ENCODE assay signal across 9 mouse cellular contexts in the genomic region with DNA sequence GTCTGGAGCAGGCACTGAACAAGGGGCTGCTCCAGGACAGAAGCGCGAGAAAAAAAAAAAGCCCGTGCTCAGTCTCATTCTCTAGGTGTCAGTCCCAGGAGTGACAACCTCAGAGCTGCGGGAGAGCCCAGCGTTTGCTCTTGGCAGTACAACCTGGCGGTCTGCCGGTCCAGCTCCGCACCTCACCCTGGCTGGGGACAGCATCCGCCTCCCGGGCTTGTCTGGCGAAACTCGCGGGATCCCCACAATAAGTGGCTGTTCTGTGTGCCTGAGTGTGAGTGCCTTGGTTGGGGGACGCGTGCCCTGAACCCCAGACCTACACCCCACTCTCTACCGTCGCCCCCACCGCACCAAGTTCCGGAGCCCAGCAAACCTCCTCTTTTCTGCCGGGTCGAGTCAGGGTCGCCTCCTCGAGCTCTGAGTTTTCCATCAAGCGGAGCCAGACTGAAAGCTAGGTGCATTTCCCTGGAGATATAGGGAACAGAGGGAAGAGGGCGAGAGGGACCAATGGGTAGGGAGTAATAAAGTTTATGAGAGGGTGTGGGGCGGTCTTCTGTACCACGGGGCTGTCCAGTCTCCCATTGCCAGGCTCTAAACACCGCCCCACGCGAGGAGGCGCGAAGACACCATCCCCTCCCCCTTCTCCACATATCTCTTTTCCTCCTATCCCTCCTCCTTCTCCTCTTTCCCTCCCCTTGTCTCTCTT. TPM values are rescaled to one million over a fixed set of nuclear protein-coding genes. Genes with fewer than 3 reads are reported as not detected.
DNase-seq lines count a peak whose midpoint lies in the region; ATAC-seq and TF ChIP-seq lines count a peak whose summit lies in the region.
"Had no signal": no experiment of that assay in that cellular context is flagged by ENCODE, and none has a peak within 500 bp of the region (broad histone marks: within the 10 kb centered on the region; RNA-seq: fewer than 3 reads in every experiment).

No protein-coding gene starts in this region.

- no peak for TF ChIP-seq EP300 in MEL (IDR thresholded peaks at IDR 0.05; ENCODE audit: low read depth in 1 of 2, low read length in 2 of 2)

- H3K79me2 ChIP-seq in MEL (ENCODE audit: control insufficient read depth, insufficient read depth, low read length, poor library complexity): no peaks in the 10 kb centered on the region; the same call in 1 of the 2 replicates

- H3K36me3 ChIP-seq in kidney, adult 2 months (ENCODE audit: control insufficient read depth, insufficient read depth, low read length): no peaks in the 10 kb centered on the region
- no peaks in the 10 kb centered on the region for H3K36me3 ChIP-seq in MEL (ENCODE audit: control insufficient read depth in 1 of 2, insufficient read depth in 2 of 2, low read length in 2 of 2)
- H3K36me3 ChIP-seq in hindbrain, embryonic 13.5 days: no peaks in the 10 kb centered on the region
- H3K36me3 ChIP-seq in midbrain, embryonic 13.5 days: no peaks in the 10 kb centered on the region

- no peak for DNase-seq in kidney, adult 2 months
- no peak for DNase-seq in kidney, adult 8-10 months
- peak; percentile 43 for DNase-seq in MEL (ENCODE audit: low read depth, low spot score)
- DNase-seq in gastrocnemius, adult 18-20 months (ENCODE audit: low spot score): no peak
- DNase-seq in cerebellum, postnatal 10 days: no peak
- DNase-seq in thymus, postnatal 10 days (ENCODE audit: low spot score in 2 of 2): no peak

- no peak for TF ChIP-seq POLR2A in kidney, adult 2 months (IDR thresholded peaks at IDR 0.05; ENCODE audit: low read depth, low read length)
- no peak for TF ChIP-seq POLR2A in MEL (IDR thresholded peaks at IDR 0.05; ENCODE audit: control insufficient read depth in 1 of 2, insufficient read depth in 1 of 2, low read depth in 1 of 2, low read length in 2 of 2, poor library complexity in 1 of 2)

- H3K9me3 ChIP-seq in MEL (replicated peaks; ENCODE audit: insufficient read depth, low read length): no peaks in the 10 kb centered on the region
- H3K9me3 ChIP-seq in hindbrain, embryonic 13.5 days: no peaks in the 10 kb centered on the region
- H3K9me3 ChIP-seq in midbrain, embryonic 13.5 days: no peaks in the 10 kb centered on the region

- no peak overlapping the region for H3K27ac ChIP-seq in kidney, adult 2 months (ENCODE audit: insufficient read depth, low read depth, low read length)
- no peak overlapping the region for H3K27ac ChIP-seq in MEL (ENCODE audit: control insufficient read depth, low read depth, low read length)
- no peak overlapping the region for H3K27ac ChIP-seq in hindbrain, embryonic 13.5 days
- no peak overlapping the region for H3K27ac ChIP-seq in midbrain, embryonic 13.5 days

- 2% methylated on average over 32 of the region's 32 CpGs for WGBS in kidney, adult 2 months
- WGBS in hindbrain, embryonic 13.5 days: under 1% methylated on average over 29 of the region's 32 CpGs
- under 1% methylated on average over 32 of the region's 32 CpGs for WGBS in midbrain, embryonic 13.5 days

- H3K4me1 ChIP-seq in kidney, adult 2 months (ENCODE audit: control insufficient read depth, insufficient read depth, low read length): no peaks in the 10 kb centered on the region
- H3K4me1 ChIP-seq in MEL (ENCODE audit: control insufficient read depth in 1 of 2, insufficient read depth in 2 of 2, low read length in 2 of 2): no peaks in the 10 kb centered on the region; a peak in 1 of 4 replicates
- peaks cover 17% of the 10 kb centered on the region for H3K4me1 ChIP-seq in hindbrain, embryonic 13.5 days (replicated peaks)
- peaks cover 20% of the 10 kb centered on the region for H3K4me1 ChIP-seq in midbrain, embryonic 13.5 days (replicated peaks)

- peaks cover 7% of the 10 kb centered on the region for H3K27me3 ChIP-seq in kidney, adult 2 months (replicated peaks; ENCODE audit: control insufficient read depth, insufficient read depth, low read length)
- H3K27me3 ChIP-seq in MEL (ENCODE audit: control insufficient read depth in 1 of 2, insufficient read depth in 2 of 2, low read length in 2 of 2): peaks cover 1 to 2% of the 10 kb centered on the region in 2 experiments; a peak in 3 of 4 replicates
- H3K27me3 ChIP-seq in hindbrain, embryonic 13.5 days: peaks cover 100% of the 10 kb centered on the region
- peaks cover 100% of the 10 kb centered on the region for H3K27me3 ChIP-seq in midbrain, embryonic 13.5 days

- peak; percentile 52; the same call in 1 of the 2 replicates for ATAC-seq in hindbrain, embryonic 13.5 days (ENCODE audit: low FRiP score)
- peak; percentile 71 for ATAC-seq in midbrain, embryonic 13.5 days

- H3K9ac ChIP-seq in MEL (ENCODE audit: control insufficient read depth, low read depth, low read length, poor library complexity, severe bottlenecking): peak overlapping the region; percentile 42
- no peak overlapping the region for H3K9ac ChIP-seq in hindbrain, embryonic 13.5 days
- no peak overlapping the region for H3K9ac ChIP-seq in midbrain, embryonic 13.5 days (replicated peaks)

- peak overlapping the region; percentile 14; the same call in 1 of the 2 replicates for H3K4me3 ChIP-seq in kidney, adult 2 months (ENCODE audit: insufficient read depth, low read depth, low read length)
- H3K4me3 ChIP-seq in MEL (ENCODE audit: control insufficient read depth in 1 of 2, insufficient read depth in 1 of 2, low read depth in 2 of 2, low read length in 2 of 2): peak overlapping the region; percentile 54 to 64
- H3K4me3 ChIP-seq in hindbrain, embryonic 13.5 days: peak overlapping the region; percentile 35
- peak overlapping the region; percentile 39 for H3K4me3 ChIP-seq in midbrain, embryonic 13.5 days (replicated peaks)

- TF ChIP-seq CTCF in kidney, adult 2 months (conservative IDR thresholded peaks at IDR 0.05; ENCODE audit: insufficient read depth, insufficient read length, low read depth, low read length): no peak
- no peak for TF ChIP-seq CTCF in MEL (IDR thresholded peaks at IDR 0.05 in 2 of 3, conservative IDR thresholded peaks at IDR 0.05 in 1 of 3; ENCODE audit: control insufficient read depth in 1 of 3, insufficient read depth in 1 of 3, low read depth in 2 of 3, low read length in 3 of 3, poor library complexity in 1 of 3, severe bottlenecking in 1 of 3)

- TF ChIP-seq RAD21 in MEL (IDR thresholded peaks at IDR 0.05; ENCODE audit: low read depth, low read length): no peak

- H3K4me2 ChIP-seq in hindbrain, embryonic 13.5 days: peak overlapping the region; percentile 52
- peak overlapping the region; percentile 64 for H3K4me2 ChIP-seq in midbrain, embryonic 13.5 days (replicated peaks)

TF ChIP-seq in MEL, 35 proteins besides CTCF, POLR2A, EP300 and RAD21:
- no peak for TF ChIP-seq MAFK (IDR thresholded peaks at IDR 0.05; ENCODE audit: borderline replicate concordance, low read depth, low read length)
- TF ChIP-seq GATA1 (IDR thresholded peaks at IDR 0.05; ENCODE audit: low read depth, low read length): no peak
- no peak for TF ChIP-seq UBTF (IDR thresholded peaks at IDR 0.05; ENCODE audit: borderline replicate concordance, insufficient read depth, low read depth, low read length)
- no peak for TF ChIP-seq TCF12 (IDR thresholded peaks at IDR 0.05; ENCODE audit: low read depth, low read length)
- TF ChIP-seq SMC3 (IDR thresholded peaks at IDR 0.05; ENCODE audit: low read depth, low read length): no peak

RNA-seq across cellular contexts. Expression of a gene that starts 0.6 kb away (rescaled TPM):
- polyA plus RNA-seq in kidney, adult 2 months (2012; rRNA removed): not detected in 2 replicates
- 0.39 and 0.46 TPM in 2 replicates for total RNA-seq in MEL (2012; rRNA removed)
- 1 to 10 TPM in 1 of 2 experiments, not detected in 1; 3.2 TPM for polyA plus RNA-seq in MEL (2012; ENCODE audit: insufficient read depth in 1 of 2, insufficient read length in 2 of 2, low read depth in 1 of 2, low replicate concordance in 2 of 2, missing spikeins in 1 of 2)
- not detected in 2 replicates for polyA plus RNA-seq in hindbrain, embryonic 13.5 days (2015; fragmentation: Nextera tagmentation; extraction: Ambion mirVana)
- 0.32 and 0.46 TPM in 2 replicates for polyA plus RNA-seq in midbrain, embryonic 13.5 days (2015; fragmentation: Nextera tagmentation; extraction: Ambion mirVana)
- total RNA-seq in gastrocnemius, adult 18-20 months (2021): not detected
- total RNA-seq: hematopoietic stem cell, adult 5-6 weeks had no signal

RNA-seq across cellular contexts. Expression of a gene that starts 32.3 kb away (rescaled TPM):
- polyA plus RNA-seq in kidney, adult 2 months (2012; rRNA removed): 137 and 154 TPM in 2 replicates
- total RNA-seq in MEL (2012; rRNA removed): not detected in 2 replicates
- under 1 TPM in 1 of 2 experiments, not detected in 1; 0.08 TPM for polyA plus RNA-seq in MEL (2012; ENCODE audit: insufficient read depth in 1 of 2, insufficient read length in 2 of 2, low read depth in 1 of 2, low replicate concordance in 2 of 2, missing spikeins in 1 of 2)
- polyA plus RNA-seq in hindbrain, embryonic 13.5 days (2015; fragmentation: Nextera tagmentation; extraction: Ambion mirVana): not detected in 2 replicates
- not detected in 2 replicates for polyA plus RNA-seq in midbrain, embryonic 13.5 days (2015; fragmentation: Nextera tagmentation; extraction: Ambion mirVana)
- not detected for total RNA-seq in gastrocnemius, adult 18-20 months (2021)
- total RNA-seq: hematopoietic stem cell, adult 5-6 weeks had no signal

RNA-seq across cellular contexts. Expression of a gene that starts 32.9 kb away (rescaled TPM):
- polyA plus RNA-seq in kidney, adult 2 months (2012; rRNA removed): 0.19 and 0.28 TPM in 2 replicates
- not detected in 2 replicates for total RNA-seq in MEL (2012; rRNA removed)
- polyA plus RNA-seq in MEL (2012; ENCODE audit: insufficient read depth in 1 of 2, insufficient read length in 2 of 2, low read depth in 1 of 2, low replicate concordance in 2 of 2, missing spikeins in 1 of 2): not detected
- polyA plus RNA-seq in hindbrain, embryonic 13.5 days (2015; fragmentation: Nextera tagmentation; extraction: Ambion mirVana): not detected in 2 replicates
- not detected in 2 replicates for polyA plus RNA-seq in midbrain, embryonic 13.5 days (2015; fragmentation: Nextera tagmentation; extraction: Ambion mirVana)
- total RNA-seq in gastrocnemius, adult 18-20 months (2021): not detected
- total RNA-seq: hematopoietic stem cell, adult 5-6 weeks had no signal

RNA-seq across cellular contexts. Expression of a gene that starts 51.9 kb away (rescaled TPM):
- polyA plus RNA-seq in kidney, adult 2 months (2012; rRNA removed): 0.14 TPM in 2 replicates
- not detected in 2 replicates for total RNA-seq in MEL (2012; rRNA removed)
- polyA plus RNA-seq in MEL (2012; ENCODE audit: insufficient read depth in 1 of 2, insufficient read length in 2 of 2, low read depth in 1 of 2, low replicate concordance in 2 of 2, missing spikeins in 1 of 2): under 1 TPM in 1 of 2 experiments, not detected in 1; 0.67 TPM
- 0.19 and 0.21 TPM in 2 replicates for polyA plus RNA-seq in hindbrain, embryonic 13.5 days (2015; fragmentation: Nextera tagmentation; extraction: Ambion mirVana)
- 0.17 and 0.21 TPM in 2 replicates for polyA plus RNA-seq in midbrain, embryonic 13.5 days (2015; fragmentation: Nextera tagmentation; extraction: Ambion mirVana)
- not detected for total RNA-seq in gastrocnemius, adult 18-20 months (2021)
- total RNA-seq: hematopoietic stem cell, adult 5-6 weeks had no signal

RNA-seq across cellular contexts. Expression of a gene that starts 54.5 kb away (rescaled TPM):
- polyA plus RNA-seq in kidney, adult 2 months (2012; rRNA removed): not detected in 2 replicates
- total RNA-seq in MEL (2012; rRNA removed): not detected in 2 replicates
- not detected for polyA plus RNA-seq in MEL (2012; ENCODE audit: insufficient read depth in 1 of 2, insufficient read length in 2 of 2, low read depth in 1 of 2, low replicate concordance in 2 of 2, missing spikeins in 1 of 2)
- polyA plus RNA-seq in hindbrain, embryonic 13.5 days (2015; fragmentation: Nextera tagmentation; extraction: Ambion mirVana): not detected in 2 replicates
- polyA plus RNA-seq in midbrain, embryonic 13.5 days (2015; fragmentation: Nextera tagmentation; extraction: Ambion mirVana): not detected in 2 replicates
- not detected for total RNA-seq in gastrocnemius, adult 18-20 months (2021)
- total RNA-seq: hematopoietic stem cell, adult 5-6 weeks had no signal

Comparison
In these comparisons a context has a peak if more than half of its experiments do, and no peak if none do; other contexts are left out.
1. RNA of a gene that starts 32.3 kb away (polyA plus RNA-seq): 137 to 154 TPM in kidney, adult 2 months; not detected in hindbrain, embryonic 13.5 days, 0.08 TPM in MEL and not detected in midbrain, embryonic 13.5 days; every median in the first group is over 100 times any median in the second.
2. Peak in every context shown above with its lines, with median percentiles within 50 percentile points of each other: H3K4me3 ChIP-seq.